Mouse (Mus musculus) embryonic facial prominence, embryonic 15.5 days (tissue): ENCODE measurements around the gene Ngp. TPM values are rescaled to one million over a fixed set of nuclear protein-coding genes. Genes with fewer than 3 reads are reported as not detected.

ENCODE experiments used
- ATAC-seq: fragments of 200-750 bp; cut with Nextera tagmentation; 2 replicates; pipeline ENCODE4 v1.8.0; 2017; ENCODE audit warnings: low read depth, moderate TSS enrichment; ENCODE audit not compliant: insufficient number of reproducible peaks, low FRiP score, low TSS enrichment
- H3K27ac ChIP-seq: fragments of 300-500 bp; sonication (generic); replicated peaks from 2 replicates; pipeline ENCODE4 v1.5.1; 2015; ENCODE audit warnings: mild to moderate bottlenecking, inconsistent platforms
- H3K27me3 ChIP-seq: fragments of 300-500 bp; sonication (generic); 2 replicates; pipeline ENCODE4 v1.6.1; 2015; ENCODE audit warnings: inconsistent platforms
- H3K36me3 ChIP-seq: fragments of 300-500 bp; sonication (generic); 2 replicates; pipeline ENCODE4 v1.6.1; 2015; ENCODE audit warnings: mild to moderate bottlenecking, inconsistent platforms
- H3K4me1 ChIP-seq: fragments of 300-500 bp; sonication (generic); 2 replicates; pipeline ENCODE4 v1.6.1; 2015; ENCODE audit warnings: inconsistent platforms
- H3K4me2 ChIP-seq: fragments of 300-500 bp; sonication (generic); replicated peaks from 2 replicates; pipeline ENCODE4 v1.6.1; 2015; ENCODE audit warnings: mild to moderate bottlenecking, inconsistent platforms
- H3K4me3 ChIP-seq: fragments of 300-500 bp; sonication (generic); replicated peaks from 2 replicates; pipeline ENCODE4 v1.5.1; 2015; ENCODE audit warnings: mild to moderate bottlenecking, inconsistent platforms
- H3K9ac ChIP-seq: fragments of 300-500 bp; sonication (generic); 2 replicates; pipeline ENCODE4 v1.6.1; 2015; ENCODE audit warnings: inconsistent platforms
- H3K9me3 ChIP-seq: fragments of 300-500 bp; sonication (generic); replicated peaks from 2 replicates; pipeline ENCODE4 v1.6.1; 2016; ENCODE audit warnings: inconsistent platforms
- WGBS: fragments of 180-500 bp; shearing (Covaris S2); methylation state at CpG from one replicate; pipeline ENCODE4 v1.1.7; 2015; 5-methylcytosine and 5-hydroxymethylcytosine counted together
- polyA plus RNA-seq: library from polyadenylated mRNA; unstranded; fragments of >200 nt; fragmentation: Nextera tagmentation; extraction: Ambion mirVana; gene quantifications from 2 replicates; pipeline ENCODE4 v1.2.1, GENCODE M21; 2015

The Ngp gene
- polyA plus RNA-seq, 1 experiment from 2014 or later: 5.1 TPM

- no peaks in the 10 kb centered on the region for H3K4me1 ChIP-seq
- H3K27me3 ChIP-seq: no peaks in the 10 kb centered on the region
- no peak overlapping the region for H3K4me2 ChIP-seq
- H3K36me3 ChIP-seq: peaks cover 29% of the 10 kb centered on the region
- no peak overlapping the region for H3K27ac ChIP-seq
- no peaks in the 10 kb centered on the region for H3K9me3 ChIP-seq
- H3K9ac ChIP-seq: no peak overlapping the region
- H3K4me3 ChIP-seq: no peak overlapping the region
- no peak for ATAC-seq
- WGBS: 63% methylated on average over 5 of the region's 5 CpGs
Observed at GRCm38 (mm10) chr9:110440049-110440448, 20.5 kb downstream of the Ngp start.

- no peak overlapping the region for H3K4me3 ChIP-seq
- H3K4me2 ChIP-seq: no peak overlapping the region
- no peak overlapping the region for H3K27ac ChIP-seq
- no peak overlapping the region for H3K9ac ChIP-seq
- H3K4me1 ChIP-seq: no peaks in the 10 kb centered on the region
- no peaks in the 10 kb centered on the region for H3K27me3 ChIP-seq
- no peak for ATAC-seq
- H3K36me3 ChIP-seq: peaks cover 26% of the 10 kb centered on the region
- 90% methylated on average over 6 of the region's 6 CpGs for WGBS
- H3K9me3 ChIP-seq: no peaks in the 10 kb centered on the region
Observed at GRCm38 (mm10) chr9:110440559-110440958, 21.0 kb downstream of the Ngp start.

GRCm38 (mm10) chr9:110448356-110448755, 28.8 kb downstream of the Ngp start:
- Histone ChIP-seq H3K9ac (no peak overlapping the region), H3K4me2 (no peak overlapping the region), H3K27me3 (no peaks in the 10 kb centered on the region), H3K27ac (no peak overlapping the region), H3K9me3 (no peaks in the 10 kb centered on the region), H3K4me1 (peaks cover 5% of the 10 kb centered on the region; the same call in 1 of the 2 replicates), H3K4me3 (no peak overlapping the region), H3K36me3 (peaks cover 21% of the 10 kb centered on the region; the same call in 1 of the 2 replicates)
- no peak for ATAC-seq
- WGBS: 77% methylated on average over 15 of the region's 15 CpGs

DNA sequence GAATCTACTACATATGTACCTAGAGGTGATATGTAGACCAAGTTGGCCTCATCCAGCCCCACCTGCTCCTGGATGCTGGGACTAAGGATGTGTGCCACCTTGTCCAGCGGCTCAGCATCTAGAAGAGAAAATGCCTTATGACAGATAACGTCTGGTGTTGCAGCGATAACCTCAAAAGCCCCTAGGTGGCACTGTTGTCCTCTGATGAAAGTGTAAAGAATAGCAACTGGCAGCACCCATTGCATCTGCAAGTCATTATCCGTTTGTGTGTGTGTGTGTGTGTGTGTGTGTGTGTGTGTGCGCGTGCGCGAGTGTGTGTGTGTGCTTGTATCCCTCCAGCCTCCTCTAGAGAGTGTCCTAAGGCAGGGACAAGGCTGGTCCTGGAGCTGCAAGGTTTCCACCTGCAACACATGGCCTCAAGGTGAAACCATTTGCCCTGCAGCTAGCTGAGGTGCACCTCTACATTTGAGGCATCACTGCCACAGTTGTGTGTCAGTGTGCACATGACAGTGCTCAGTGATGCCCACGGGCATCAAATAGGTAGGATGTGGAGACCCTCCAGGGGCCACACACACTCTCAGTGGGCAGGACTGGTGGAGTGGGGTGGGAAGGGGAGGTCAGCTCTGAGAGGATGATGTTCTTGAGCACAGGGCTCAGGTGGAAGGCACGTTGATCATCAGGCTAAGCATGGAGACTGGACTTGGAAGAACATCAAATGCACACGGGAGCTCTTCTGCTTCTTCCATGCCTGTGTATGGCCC, 29.5 kb downstream of the Ngp start:
- H3K4me2 ChIP-seq: no peak overlapping the region
- peaks cover 24% of the 10 kb centered on the region; the same call in 1 of the 2 replicates for H3K36me3 ChIP-seq
- no peak overlapping the region for H3K4me3 ChIP-seq
- no peaks in the 10 kb centered on the region for H3K9me3 ChIP-seq
- H3K27me3 ChIP-seq: no peaks in the 10 kb centered on the region
- peak; percentile 80 for ATAC-seq
- 20% methylated on average over 11 of the region's 11 CpGs for WGBS
- H3K9ac ChIP-seq: no peak overlapping the region
- H3K4me1 ChIP-seq: peaks cover 5% of the 10 kb centered on the region; the same call in 1 of the 2 replicates
- H3K27ac ChIP-seq: no peak overlapping the region

- peaks cover 5% of the 10 kb centered on the region; the same call in 1 of the 2 replicates for H3K4me1 ChIP-seq
- WGBS: 72% methylated on average over 3 of the region's 3 CpGs
Observed at GRCm38 (mm10) chr9:110452523-110452922, 33.0 kb downstream of the Ngp start.

DNA sequence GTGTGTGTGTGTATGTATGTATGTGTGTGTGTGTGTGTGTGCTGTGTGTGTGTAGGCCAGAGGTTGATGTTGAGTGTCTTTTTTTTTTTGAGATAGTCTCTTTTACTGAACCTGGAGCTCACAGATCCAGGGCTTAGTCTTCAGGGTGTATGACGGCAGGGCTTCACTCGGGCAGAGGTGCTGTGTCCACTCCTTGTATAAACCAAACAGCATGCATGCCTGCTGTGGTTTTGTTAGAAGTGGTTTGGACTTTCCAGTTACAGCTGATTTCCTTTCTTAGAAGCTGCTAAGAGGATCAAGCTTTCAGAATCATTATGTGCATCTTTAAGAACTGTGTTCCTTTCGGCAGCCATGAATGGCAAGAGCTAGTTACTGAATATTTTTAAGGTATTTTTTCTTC, 38.4 kb downstream of the Ngp start:
- no peak overlapping the region for H3K4me2 ChIP-seq
- H3K36me3 ChIP-seq: peaks cover 11% of the 10 kb centered on the region; the same call in 1 of the 2 replicates
- 84% methylated on average over 3 of the region's 3 CpGs for WGBS
- no peaks in the 10 kb centered on the region for H3K9me3 ChIP-seq
- no peak overlapping the region for H3K9ac ChIP-seq
- H3K4me3 ChIP-seq: no peak overlapping the region
- H3K27me3 ChIP-seq: no peaks in the 10 kb centered on the region
- no peak overlapping the region for H3K27ac ChIP-seq
- ATAC-seq: no peak
- no peaks in the 10 kb centered on the region for H3K4me1 ChIP-seq

More at GRCm38 (mm10) chr9:110452523-110452922, 33.0 kb downstream of the Ngp start:
- no peaks in the 10 kb centered on the region for H3K9me3 ChIP-seq
- H3K36me3 ChIP-seq: peaks cover 26% of the 10 kb centered on the region
- ATAC-seq: no peak
- H3K9ac ChIP-seq: no peak overlapping the region
- H3K27ac ChIP-seq: no peak overlapping the region
- H3K27me3 ChIP-seq: no peaks in the 10 kb centered on the region
- no peak overlapping the region for H3K4me3 ChIP-seq
- H3K4me2 ChIP-seq: no peak overlapping the region

- no peak for ATAC-seq
- no peaks in the 10 kb centered on the region for H3K9me3 ChIP-seq
- peaks cover 8% of the 10 kb centered on the region; the same call in 1 of the 2 replicates for H3K36me3 ChIP-seq
- H3K4me1 ChIP-seq: no peaks in the 10 kb centered on the region
- no peak overlapping the region for H3K9ac ChIP-seq
- 62% methylated on average over 2 of the region's 2 CpGs for WGBS
- H3K4me3 ChIP-seq: no peak overlapping the region
- no peak overlapping the region for H3K4me2 ChIP-seq
- no peaks in the 10 kb centered on the region for H3K27me3 ChIP-seq
- no peak overlapping the region for H3K27ac ChIP-seq
Observed at GRCm38 (mm10) chr9:110459145-110459727, 39.7 kb downstream of the Ngp start.

- H3K27me3 ChIP-seq: no peaks in the 10 kb centered on the region
- H3K9me3 ChIP-seq: no peaks in the 10 kb centered on the region
- H3K4me1 ChIP-seq: no peaks in the 10 kb centered on the region
- no peak overlapping the region for H3K4me3 ChIP-seq
- no peak overlapping the region for H3K4me2 ChIP-seq
- H3K27ac ChIP-seq: no peak overlapping the region
- ATAC-seq: no peak
- peaks cover 8% of the 10 kb centered on the region; the same call in 1 of the 2 replicates for H3K36me3 ChIP-seq
- WGBS: 85% methylated on average over 18 of the region's 18 CpGs
- no peak overlapping the region for H3K9ac ChIP-seq
Observed at GRCm38 (mm10) chr9:110460884-110461815, 41.6 kb downstream of the Ngp start.

GRCm38 (mm10) chr9:110462321-110462720, 42.8 kb downstream of the Ngp start:
- Histone ChIP-seq H3K27me3 (no peaks in the 10 kb centered on the region), H3K27ac (no peak overlapping the region), H3K4me3 (no peak overlapping the region), H3K4me2 (no peak overlapping the region), H3K9ac (no peak overlapping the region), H3K9me3 (no peaks in the 10 kb centered on the region), H3K4me1 (no peaks in the 10 kb centered on the region), H3K36me3 (peaks cover 3% of the 10 kb centered on the region; the same call in 1 of the 2 replicates)
- no peak for ATAC-seq
- WGBS: 78% methylated on average over 7 of the region's 7 CpGs

GRCm38 (mm10) chr9:110463983-110464591, 44.5 kb downstream of the Ngp start:
- Histone ChIP-seq H3K9me3 (no peaks in the 10 kb centered on the region), H3K36me3 (peaks cover 9% of the 10 kb centered on the region; the same call in 1 of the 2 replicates), H3K4me3 (no peak overlapping the region), H3K9ac (no peak overlapping the region), H3K4me2 (no peak overlapping the region), H3K4me1 (no peaks in the 10 kb centered on the region), H3K27ac (no peak overlapping the region), H3K27me3 (no peaks in the 10 kb centered on the region)
- 91% methylated on average over 6 of the region's 6 CpGs for WGBS
- ATAC-seq: no peak
